Mouse (Mus musculus) forebrain, embryonic 10.5 days (tissue): ENCODE measurements around the gene Serpinh1. TPM values are rescaled to one million over a fixed set of nuclear protein-coding genes. Genes with fewer than 3 reads are reported as not detected.

Source experiments
- DNase-seq: peaks from one replicate; pipeline ENCODE4 v3.0.0-alpha.2; 2017; ENCODE audit warnings: low spot score; ENCODE audit errors: extremely low spot score
- H3K27ac ChIP-seq: fragments of 300-500 bp; sonication (generic); 2 replicates; pipeline ENCODE4 v1.5.1; 2016; ENCODE audit warnings: mild to moderate bottlenecking
- H3K27me3 ChIP-seq: fragments of 300-500 bp; sonication (generic); 2 replicates; pipeline ENCODE4 v1.6.1; 2016; ENCODE audit warnings: mild to moderate bottlenecking; ENCODE audit not compliant: poor library complexity, severe bottlenecking
- H3K36me3 ChIP-seq: fragments of 300-500 bp; sonication (generic); replicated peaks from 2 replicates; pipeline ENCODE4 v1.6.1; 2016; ENCODE audit warnings: mild to moderate bottlenecking, moderate library complexity
- H3K4me1 ChIP-seq: fragments of 300-500 bp; sonication (generic); 2 replicates; pipeline ENCODE4 v1.6.1; 2016
- H3K4me3 ChIP-seq: fragments of 300-500 bp; sonication (generic); 2 replicates; pipeline ENCODE4 v1.5.1; 2016; ENCODE audit warnings: mild to moderate bottlenecking, moderate library complexity
- H3K9me3 ChIP-seq: fragments of 300-500 bp; sonication (generic); 2 replicates; pipeline ENCODE4 v1.6.1; 2016; ENCODE audit warnings: mild to moderate bottlenecking, moderate library complexity
- whole genome bisulfite sequencing: fragments of 180-500 bp; shearing (Covaris S2); methylation state at CpG from one replicate; pipeline ENCODE4 v1.1.7; 2016; 5-methylcytosine and 5-hydroxymethylcytosine counted together
- polyA plus RNA-seq: library from polyadenylated mRNA; unstranded; fragments of >200 nt; fragmentation: Nextera tagmentation; extraction: Ambion mirVana; gene quantifications from 2 replicates; pipeline ENCODE4 v1.2.1, GENCODE M21; 2016

Gene Serpinh1
- polyA plus RNA-seq, 1 experiment from 2014 or later: 825 TPM

- Histone ChIP-seq H3K4me1 (peaks cover 47% of the 10 kb centered on the region), H3K4me3 (no peak overlapping the region), H3K9me3 (no peaks in the 10 kb centered on the region), H3K27ac (peak overlapping the region; percentile 75), H3K36me3 (peaks cover 19% of the 10 kb centered on the region), H3K27me3 (peaks cover 13% of the 10 kb centered on the region; the same call in 1 of the 2 replicates)
- DNase-seq: no peak
- 72% methylated on average over 8 of the region's 8 CpGs for WGBS
Observed at GRCm38 (mm10) chr7:99313253-99313652, 39.8 kb downstream of the Serpinh1 start.

- Histone ChIP-seq H3K36me3 (peaks cover 19% of the 10 kb centered on the region), H3K9me3 (no peaks in the 10 kb centered on the region), H3K4me1 (peaks cover 49% of the 10 kb centered on the region), H3K4me3 (peak overlapping the region; percentile 3; the same call in 1 of the 2 replicates), H3K27me3 (peaks cover 13% of the 10 kb centered on the region; the same call in 1 of the 2 replicates), H3K27ac (peak overlapping the region; percentile 75)
- DNase-seq: peak; percentile 54
- WGBS: 36% methylated on average over 8 of the region's 8 CpGs
Observed at GRCm38 (mm10) chr7:99312671-99313143, 40.3 kb downstream of the Serpinh1 start.

GRCm38 (mm10) chr7:99312058-99312457 is 41.0 kb downstream of the Serpinh1 start:
- Histone ChIP-seq H3K27me3 (peaks cover 13% of the 10 kb centered on the region; the same call in 1 of the 2 replicates), H3K36me3 (peaks cover 15% of the 10 kb centered on the region), H3K4me3 (peak overlapping the region; percentile 3; the same call in 1 of the 2 replicates), H3K4me1 (peaks cover 49% of the 10 kb centered on the region), H3K9me3 (no peaks in the 10 kb centered on the region), H3K27ac (peak overlapping the region; percentile 75)
- WGBS: 67% methylated on average over 4 of the region's 4 CpGs
- DNase-seq: no peak

- DNase-seq: no peak
- no peaks in the 10 kb centered on the region for H3K9me3 ChIP-seq
- peaks cover 52% of the 10 kb centered on the region for H3K4me1 ChIP-seq
- peaks cover 10% of the 10 kb centered on the region for H3K36me3 ChIP-seq
- no peak overlapping the region for H3K4me3 ChIP-seq
- H3K27ac ChIP-seq: peak overlapping the region; percentile 75
- H3K27me3 ChIP-seq: peaks cover 10% of the 10 kb centered on the region; the same call in 1 of the 2 replicates
- 70% methylated on average over 7 of the region's 7 CpGs for WGBS
Observed at GRCm38 (mm10) chr7:99311433-99311832, 41.6 kb downstream of the Serpinh1 start.

- Histone ChIP-seq H3K4me3 (no peak overlapping the region), H3K27me3 (peaks cover 4% of the 10 kb centered on the region; the same call in 1 of the 2 replicates), H3K4me1 (peaks cover 69% of the 10 kb centered on the region), H3K36me3 (no peaks in the 10 kb centered on the region), H3K27ac (peak overlapping the region; percentile 54), H3K9me3 (no peaks in the 10 kb centered on the region)
- 20% methylated on average over 3 of the region's 3 CpGs for WGBS
- DNase-seq: no peak
Observed at GRCm38 (mm10) chr7:99306640-99307039, 46.4 kb downstream of the Serpinh1 start.

GRCm38 (mm10) chr7:99305688-99306087 is 47.4 kb downstream of the Serpinh1 start:
- Histone ChIP-seq H3K4me3 (no peak overlapping the region), H3K27me3 (peaks cover 4% of the 10 kb centered on the region; the same call in 1 of the 2 replicates), H3K36me3 (no peaks in the 10 kb centered on the region), H3K27ac (no peak overlapping the region), H3K4me1 (peaks cover 70% of the 10 kb centered on the region), H3K9me3 (no peaks in the 10 kb centered on the region)
- 90% methylated on average over 4 of the region's 4 CpGs for WGBS
- DNase-seq: no peak

GRCm38 (mm10) chr7:99304949-99305372 is 48.1 kb downstream of the Serpinh1 start:
- peaks cover 73% of the 10 kb centered on the region for H3K4me1 ChIP-seq

GRCm38 (mm10) chr7:99304029-99304428 is 49.0 kb downstream of the Serpinh1 start:
- Histone ChIP-seq H3K4me3 (no peak overlapping the region), H3K9me3 (no peaks in the 10 kb centered on the region), H3K27ac (peak overlapping the region; percentile 78), H3K36me3 (no peaks in the 10 kb centered on the region), H3K4me1 (peaks cover 73% of the 10 kb centered on the region), H3K27me3 (peaks cover 4% of the 10 kb centered on the region; the same call in 1 of the 2 replicates)
- no peak for DNase-seq
- WGBS: 39% methylated on average over 6 of the region's 6 CpGs

More at GRCm38 (mm10) chr7:99304949-99305372, 48.1 kb downstream of the Serpinh1 start:
- DNase-seq: no peak
- no peaks in the 10 kb centered on the region for H3K36me3 ChIP-seq
- H3K9me3 ChIP-seq: no peaks in the 10 kb centered on the region
- peaks cover 4% of the 10 kb centered on the region; the same call in 1 of the 2 replicates for H3K27me3 ChIP-seq
- peak overlapping the region; percentile 78 for H3K27ac ChIP-seq
- H3K4me3 ChIP-seq: no peak overlapping the region
- 62% methylated on average over 5 of the region's 5 CpGs for WGBS

- Histone ChIP-seq H3K36me3 (no peaks in the 10 kb centered on the region), H3K4me1 (peaks cover 49% of the 10 kb centered on the region), H3K4me3 (no peak overlapping the region), H3K27ac (no peak overlapping the region), H3K9me3 (no peaks in the 10 kb centered on the region), H3K27me3 (peaks cover 4% of the 10 kb centered on the region; the same call in 1 of the 2 replicates)
- DNase-seq: no peak
- WGBS: 54% methylated on average over 3 of the region's 3 CpGs
Observed at GRCm38 (mm10) chr7:99300650-99301175, 52.3 kb downstream of the Serpinh1 start.

Other genes starting within 250 kb of the Serpinh1 start
- 9.8 and 10.4 TPM in 2 replicates for gene Uvrag, start 212.1 kb downstream of the Serpinh1 start, polyA plus RNA-seq
- 12.3 and 14.8 TPM in 2 replicates for gene Dgat2, start 170.5 kb downstream of the Serpinh1 start, polyA plus RNA-seq
- 35.2 and 37.7 TPM in 2 replicates for gene Mogat2, start 114.6 kb downstream of the Serpinh1 start, polyA plus RNA-seq
- 14.8 and 18.0 TPM in 2 replicates for gene Map6, start 85.8 kb downstream of the Serpinh1 start, polyA plus RNA-seq
- gene Gdpd5, start 28.2 kb upstream of the Serpinh1 start, polyA plus RNA-seq: 12.7 and 15.9 TPM in 2 replicates
- gene Klhl35, start 112.8 kb upstream of the Serpinh1 start, polyA plus RNA-seq: 0.75 and 0.97 TPM in 2 replicates
- gene Rps3, start 130.5 kb upstream of the Serpinh1 start, polyA plus RNA-seq: 762 and 795 TPM in 2 replicates
- 9.3 and 11.9 TPM in 2 replicates for gene Arrb1, start 182.2 kb upstream of the Serpinh1 start, polyA plus RNA-seq